Mouse (Mus musculus) liver, embryonic 14.5 days (tissue): Measurements from ENCODE around the gene Gm49361.

Experiments
- CTCF ChIP-seq: IDR thresholded peaks from 2 replicates; pipeline ENCODE4 v1.5.1; 2016; ENCODE audit warnings: antibody characterized with exemption, low read depth, control low read depth
- EP300 ChIP-seq: IDR thresholded peaks from 2 replicates; pipeline ENCODE4 v1.6.1; 2016; ENCODE audit warnings: antibody characterized with exemption, low read depth

DNA sequence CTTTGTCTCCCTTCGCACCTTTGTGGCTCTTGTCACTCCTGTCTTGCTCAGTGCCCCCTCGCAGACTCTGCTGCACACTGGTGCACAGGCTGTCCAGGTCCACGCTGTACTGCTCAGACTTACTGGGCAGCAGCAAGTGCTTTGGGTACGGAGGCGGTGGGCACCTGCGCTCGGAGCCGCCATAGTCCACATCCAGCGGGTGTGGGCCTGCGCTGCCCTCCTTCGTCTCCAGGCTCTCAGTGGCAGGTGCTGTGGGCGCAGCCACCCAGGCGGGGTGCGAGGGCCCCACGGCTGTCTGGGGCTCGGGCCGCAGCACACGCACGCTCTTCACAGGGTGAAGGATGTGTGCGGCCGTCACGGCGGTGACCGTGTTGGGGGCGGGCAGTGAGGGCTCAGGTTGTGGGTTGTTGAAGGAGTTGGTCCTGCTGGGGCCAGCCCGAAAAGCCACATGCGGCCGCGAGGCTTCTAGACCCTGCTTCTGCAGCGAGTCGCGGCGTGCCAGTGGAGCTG, 46.4 kb downstream of the Gm49361 start:
- TF ChIP-seq EP300 (no peak), CTCF (no peak)
